Mouse (Mus musculus): ENCODE results near the gene Hist1h2bn. TPM values are rescaled to one million over a fixed set of nuclear protein-coding genes. Genes with fewer than 3 reads are reported as not detected.
"Not testable (repeated sequence)": the region's sequence is repeated elsewhere in the genome, so short reads cannot be mapped to it uniquely, and the experiment has no call there.

Hist1h2bn gene
- 1.1 and 1.3 TPM in 2 replicates for polyA plus RNA-seq (2015; fragmentation: Nextera tagmentation; extraction: Ambion mirVana)

DNA sequence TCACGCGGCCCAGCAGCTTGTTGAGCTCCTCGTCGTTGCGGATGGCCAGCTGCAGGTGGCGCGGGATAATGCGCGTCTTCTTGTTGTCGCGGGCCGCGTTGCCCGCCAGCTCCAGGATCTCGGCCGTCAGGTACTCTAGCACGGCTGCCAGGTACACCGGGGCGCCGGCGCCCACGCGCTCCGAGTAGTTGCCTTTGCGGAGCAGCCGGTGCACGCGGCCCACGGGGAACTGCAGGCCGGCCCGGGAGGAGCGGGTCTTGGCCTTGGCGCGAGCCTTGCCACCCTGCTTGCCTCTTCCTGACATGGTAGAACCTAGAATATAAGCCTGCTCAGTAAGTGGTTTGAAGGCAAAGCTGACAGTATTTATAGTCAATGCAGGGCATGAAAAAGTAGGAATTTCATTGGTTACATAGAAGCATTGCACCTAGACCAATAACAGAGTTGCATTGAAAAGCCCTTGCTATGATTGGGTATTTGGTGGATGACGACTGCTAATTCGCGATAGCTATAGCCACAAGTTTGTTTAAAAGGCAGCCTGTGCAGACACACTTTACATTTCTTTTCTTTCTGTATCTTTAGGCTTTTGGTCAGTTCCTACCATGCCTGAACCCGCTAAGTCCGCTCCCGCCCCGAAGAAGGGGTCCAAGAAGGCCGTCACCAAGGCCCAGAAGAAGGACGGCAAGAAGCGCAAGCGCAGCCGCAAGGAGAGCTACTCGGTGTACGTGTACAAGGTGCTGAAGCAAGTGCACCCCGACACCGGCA, at the start of gene Hist1h2bn, which contains the start of gene Hist1h2ak:
TSS of gene Hist1h2bn (plus strand) at position 600 of the 762 bp plus-strand sequence.
TSS of gene Hist1h2ak (minus strand) at position 304 of the 762 bp plus-strand sequence.
- TF ChIP-seq EP300 (IDR thresholded peaks at IDR 0.05) (0 out of 2 replicates have a peak, but pooled peaks have one; percentile 33), CTCF (IDR thresholded peaks at IDR 0.05) (peak; percentile 51)
- Histone ChIP-seq H3K4me3 (ENCODE audit: low read depth, low read length) (peak within 1 kb of the TSS; percentile 52), H3K9ac (replicated peaks; ENCODE audit: low read depth) (peak within 1 kb of the TSS; percentile 26), H3K27ac (ENCODE audit: low read length) (peak within 1 kb of the TSS; percentile 81), H3K4me2 (replicated peaks; ENCODE audit: low read depth, low read length) (peak within 1 kb of the TSS; percentile 66)
- H3K27me3 ChIP-seq (replicated peaks; ENCODE audit: insufficient read depth, low read length); H3K4me1 ChIP-seq (ENCODE audit: insufficient read depth, low read depth, low read length); H3K9me3 ChIP-seq (ENCODE audit: low read length); H3K36me3 ChIP-seq (ENCODE audit: insufficient read depth, low read length): not testable (repeated sequence)
- DNase-seq (ENCODE audit: low spot score), result peak; percentile 98
- under 1% methylated on average over 28 of the region's 50 CpGs for WGBS
- peak; percentile 94 for ATAC-seq

DNA sequence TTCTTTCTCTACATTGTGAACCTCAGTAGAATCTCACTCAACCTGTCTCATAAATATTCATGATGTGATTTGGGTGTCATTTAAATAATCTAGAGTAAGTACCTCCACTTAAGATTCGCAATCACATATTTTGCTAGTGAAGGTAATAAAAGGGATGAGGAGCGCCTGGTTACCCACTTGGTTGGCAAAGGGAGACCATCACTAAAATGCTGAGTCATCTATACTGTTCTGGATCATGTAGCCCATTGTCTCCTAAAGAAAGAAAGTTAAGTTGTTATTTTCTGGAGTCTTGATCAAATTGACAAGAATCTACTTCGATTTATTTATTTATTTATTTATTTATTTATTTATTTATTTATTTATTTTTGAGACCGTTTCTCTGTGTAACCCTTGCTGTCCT, 47.3 kb upstream of the Hist1h2bn start:
- no peak for TF ChIP-seq EP300 (IDR thresholded peaks at IDR 0.05)
- no peak for TF ChIP-seq CTCF (IDR thresholded peaks at IDR 0.05)
- H3K4me2 ChIP-seq (replicated peaks; ENCODE audit: low read depth, low read length), result no peak overlapping the region
- H3K9me3 ChIP-seq (ENCODE audit: low read length), result no peaks in the 10 kb centered on the region
- no peak for DNase-seq (ENCODE audit: low spot score)
- H3K36me3 ChIP-seq (ENCODE audit: insufficient read depth, low read length), result no peaks in the 10 kb centered on the region
- no peak overlapping the region for H3K4me3 ChIP-seq (ENCODE audit: low read depth, low read length)
- no peaks in the 10 kb centered on the region for H3K4me1 ChIP-seq (ENCODE audit: insufficient read depth, low read depth, low read length)
- WGBS, result 65% methylated on average over 4 of the region's 4 CpGs
- ATAC-seq, result no peak
- H3K27ac ChIP-seq (ENCODE audit: low read length), result no peak overlapping the region
- no peaks in the 10 kb centered on the region for H3K27me3 ChIP-seq (replicated peaks; ENCODE audit: insufficient read depth, low read length)
- H3K9ac ChIP-seq (replicated peaks; ENCODE audit: low read depth), result no peak overlapping the region

DNA sequence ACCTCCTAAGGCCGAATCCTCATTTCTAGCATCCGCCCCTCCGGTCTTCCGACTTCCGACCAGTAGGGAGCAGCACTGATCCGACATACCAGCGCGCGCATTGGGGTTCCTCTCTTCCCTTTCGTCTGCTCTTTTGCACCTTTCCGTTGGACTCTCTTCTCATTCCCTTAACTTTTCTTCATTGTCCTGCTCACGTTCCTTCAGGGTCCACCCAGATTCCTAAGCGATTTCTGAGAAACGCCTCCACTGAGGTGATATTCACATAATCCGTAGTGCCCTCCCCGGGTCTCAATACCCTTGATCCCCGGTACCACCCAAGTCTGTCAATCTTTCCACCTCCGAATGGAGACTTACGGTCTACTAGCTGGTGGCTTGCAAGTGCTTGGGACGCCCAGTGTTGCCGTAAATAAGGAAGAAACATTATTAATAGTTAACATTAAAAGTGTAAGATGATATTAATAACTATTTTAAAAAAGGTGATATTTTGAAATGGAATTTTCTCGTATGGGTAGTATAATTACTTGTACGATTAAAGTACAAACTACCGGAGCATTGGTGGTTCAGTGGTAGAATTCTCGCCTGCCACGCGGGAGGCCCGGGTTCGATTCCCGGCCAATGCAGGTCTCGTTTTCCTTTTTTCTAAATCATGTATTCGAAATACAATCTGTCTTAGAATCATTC, 43.8 kb upstream of the Hist1h2bn start:
- Histone ChIP-seq H3K9me3 (ENCODE audit: low read length) (no peaks in the 10 kb centered on the region), H3K9ac (replicated peaks; ENCODE audit: low read depth) (peak overlapping the region; percentile 37; the same call in 1 of the 2 replicates), H3K27ac (ENCODE audit: low read length) (peak overlapping the region; percentile 74), H3K4me2 (replicated peaks; ENCODE audit: low read depth, low read length) (peak overlapping the region; percentile 60), H3K27me3 (replicated peaks; ENCODE audit: insufficient read depth, low read length) (no peaks in the 10 kb centered on the region), H3K36me3 (ENCODE audit: insufficient read depth, low read length) (no peaks in the 10 kb centered on the region), H3K4me1 (ENCODE audit: insufficient read depth, low read depth, low read length) (peaks cover 4% of the 10 kb centered on the region; the same call in 1 of the 2 replicates), H3K4me3 (ENCODE audit: low read depth, low read length) (peak overlapping the region; percentile 72)
- ATAC-seq (peak; percentile 83), DNase-seq (ENCODE audit: low spot score) (peak; percentile 95)
- TF ChIP-seq EP300 (IDR thresholded peaks at IDR 0.05) (peak; percentile 33; the same call in 1 of the 2 replicates), CTCF (IDR thresholded peaks at IDR 0.05) (peak; percentile 88)
- under 1% methylated on average over 32 of the region's 32 CpGs for WGBS

DNA sequence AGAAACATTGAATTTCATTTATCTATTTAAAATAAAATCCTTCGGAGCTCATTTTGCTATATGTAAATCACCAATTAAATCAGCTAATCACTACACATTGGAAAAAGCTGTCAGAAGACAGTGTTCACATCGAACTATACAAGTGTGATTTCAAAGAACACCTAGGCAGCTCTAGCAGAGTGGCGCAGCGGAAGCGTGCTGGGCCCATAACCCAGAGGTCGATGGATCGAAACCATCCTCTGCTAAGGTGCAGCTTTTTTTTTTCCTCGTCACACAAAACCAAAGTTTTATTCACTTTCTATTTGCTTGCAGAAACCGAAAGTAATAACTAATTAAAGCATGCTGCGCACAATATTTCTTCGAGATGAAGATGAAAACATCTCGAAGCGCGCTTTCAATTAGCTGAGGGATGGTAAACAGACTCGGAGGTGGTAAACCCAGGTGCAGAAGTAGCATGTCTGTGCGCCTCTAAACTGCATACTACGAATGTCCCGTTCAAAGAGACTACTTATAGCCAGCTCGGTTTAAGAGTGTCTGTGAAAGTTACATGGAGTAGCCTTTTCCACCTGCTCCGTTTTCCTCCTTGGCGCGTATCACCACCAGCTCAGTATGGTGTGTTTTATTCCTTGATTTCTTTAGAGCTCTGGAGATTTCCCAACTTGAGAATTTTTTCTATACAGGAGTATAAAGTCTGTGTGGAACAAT, 43.0 kb upstream of the Hist1h2bn start:
- H3K4me3 ChIP-seq (ENCODE audit: low read depth, low read length), result peak overlapping the region; percentile 72
- no peaks in the 10 kb centered on the region for H3K27me3 ChIP-seq (replicated peaks; ENCODE audit: insufficient read depth, low read length)
- peak; percentile 76 for ATAC-seq
- 3% methylated on average over 22 of the region's 22 CpGs for WGBS
- peak; percentile 71 for DNase-seq (ENCODE audit: low spot score)
- no peaks in the 10 kb centered on the region for H3K36me3 ChIP-seq (ENCODE audit: insufficient read depth, low read length)
- H3K9ac ChIP-seq (replicated peaks; ENCODE audit: low read depth), result no peak overlapping the region
- H3K27ac ChIP-seq (ENCODE audit: low read length), result no peak overlapping the region
- H3K4me2 ChIP-seq (replicated peaks; ENCODE audit: low read depth, low read length), result peak overlapping the region; percentile 60
- H3K4me1 ChIP-seq (ENCODE audit: insufficient read depth, low read depth, low read length), result peaks cover 8% of the 10 kb centered on the region; the same call in 1 of the 2 replicates
- H3K9me3 ChIP-seq (ENCODE audit: low read length), result no peaks in the 10 kb centered on the region
- TF ChIP-seq CTCF (IDR thresholded peaks at IDR 0.05), result no peak
- no peak for TF ChIP-seq EP300 (IDR thresholded peaks at IDR 0.05)

DNA sequence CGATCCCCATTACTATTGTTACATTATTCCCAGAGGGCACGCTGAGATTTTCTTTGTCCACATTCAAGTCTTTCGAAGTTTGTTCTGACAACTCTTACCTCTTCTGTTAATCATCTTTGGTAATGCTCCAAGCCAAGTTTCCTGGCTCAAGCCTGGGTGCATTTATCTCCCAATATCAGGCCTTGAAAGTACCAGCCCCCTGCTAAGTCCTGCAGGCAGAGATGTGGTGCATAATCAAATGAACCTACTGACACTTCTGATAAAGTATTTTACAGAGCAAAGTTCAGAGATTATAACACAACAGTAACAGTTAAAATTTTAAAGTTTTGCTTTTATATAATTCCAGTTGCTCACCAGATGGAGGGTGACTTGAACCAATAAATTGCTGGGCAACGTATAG, 42.2 kb upstream of the Hist1h2bn start:
- Histone ChIP-seq H3K27ac (ENCODE audit: low read length) (no peak overlapping the region), H3K9ac (replicated peaks; ENCODE audit: low read depth) (no peak overlapping the region), H3K9me3 (ENCODE audit: low read length) (no peaks in the 10 kb centered on the region), H3K4me2 (replicated peaks; ENCODE audit: low read depth, low read length) (peak overlapping the region; percentile 60), H3K27me3 (replicated peaks; ENCODE audit: insufficient read depth, low read length) (no peaks in the 10 kb centered on the region), H3K4me3 (ENCODE audit: low read depth, low read length) (no peak overlapping the region), H3K4me1 (ENCODE audit: insufficient read depth, low read depth, low read length) (peaks cover 8% of the 10 kb centered on the region; the same call in 1 of the 2 replicates), H3K36me3 (ENCODE audit: insufficient read depth, low read length) (no peaks in the 10 kb centered on the region)
- DNase-seq (ENCODE audit: low spot score) (no peak), ATAC-seq (no peak)
- WGBS, result 31% methylated on average over 4 of the region's 4 CpGs
- TF ChIP-seq EP300 (IDR thresholded peaks at IDR 0.05), result no peak

DNA sequence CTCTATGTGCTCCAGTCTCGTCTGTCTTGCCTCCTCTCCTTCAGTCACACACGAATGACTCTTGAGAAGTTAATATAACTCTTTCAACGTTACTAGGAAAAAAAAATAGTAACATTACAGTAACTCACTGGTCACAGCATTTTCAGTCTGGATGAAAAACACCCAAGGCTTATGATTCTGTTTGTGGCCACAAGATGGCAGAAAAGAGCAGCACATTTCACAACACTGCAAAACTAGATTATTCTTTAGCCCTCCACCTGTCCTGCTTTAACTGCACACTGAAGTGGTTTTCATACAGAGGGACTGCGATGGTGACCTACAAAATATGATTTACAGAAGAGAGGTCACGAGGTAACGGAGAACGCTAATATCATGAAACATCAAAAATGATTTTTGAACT, 39.2 kb upstream of the Hist1h2bn start:
- under 1% methylated on average over 7 of the region's 7 CpGs for whole genome bisulfite sequencing
- H3K4me1 ChIP-seq (ENCODE audit: insufficient read depth, low read depth, low read length), result peaks cover 17% of the 10 kb centered on the region; the same call in 1 of the 2 replicates
- H3K4me2 ChIP-seq (replicated peaks; ENCODE audit: low read depth, low read length), result peak overlapping the region; percentile 67; the same call in 1 of the 2 replicates
- H3K4me3 ChIP-seq (ENCODE audit: low read depth, low read length), result no peak overlapping the region
- TF ChIP-seq CTCF (IDR thresholded peaks at IDR 0.05), result peak; percentile 91
- TF ChIP-seq EP300 (IDR thresholded peaks at IDR 0.05), result no peak; the same call in 1 of the 2 replicates
- H3K27ac ChIP-seq (ENCODE audit: low read length), result no peak overlapping the region
- H3K27me3 ChIP-seq (replicated peaks; ENCODE audit: insufficient read depth, low read length), result no peaks in the 10 kb centered on the region
- ATAC-seq, result no peak
- H3K9me3 ChIP-seq (ENCODE audit: low read length), result no peaks in the 10 kb centered on the region
- H3K9ac ChIP-seq (replicated peaks; ENCODE audit: low read depth), result no peak overlapping the region
- peak; percentile 87 for DNase-seq (ENCODE audit: low spot score)
- no peaks in the 10 kb centered on the region for H3K36me3 ChIP-seq (ENCODE audit: insufficient read depth, low read length)
